Mouse (Mus musculus) embryonic facial prominence, embryonic 11.5 days (tissue): ENCODE results near the gene Malrd1. TPM values are rescaled to one million over a fixed set of nuclear protein-coding genes. Genes with fewer than 3 reads are reported as not detected.

Experiments used
- ATAC-seq: fragments of 200-750 bp; cut with Nextera tagmentation; replicated peaks from 2 replicates; pipeline ENCODE4 v1.8.0; 2017; ENCODE audit warnings: low read depth; ENCODE audit not compliant: insufficient number of reproducible peaks, low FRiP score, low TSS enrichment
- DNase-seq: peaks from one replicate; pipeline ENCODE4 v3.0.0-alpha.2; 2015; ENCODE audit warnings: low spot score
- H3K27ac ChIP-seq: fragments of 300-500 bp; sonication (generic); replicated peaks from 2 replicates; pipeline ENCODE4 v1.5.1; 2014; ENCODE audit warnings: mild to moderate bottlenecking, low read depth, low read length, control low read depth
- H3K27me3 ChIP-seq: fragments of 300-500 bp; sonication (generic); 2 replicates; pipeline ENCODE4 v1.6.1; 2014; ENCODE audit warnings: mild to moderate bottlenecking, low read length, moderate library complexity, mixed read lengths; ENCODE audit not compliant: control insufficient read depth, insufficient read depth
- H3K36me3 ChIP-seq: fragments of 300-500 bp; sonication (generic); replicated peaks from 2 replicates; pipeline ENCODE4 v1.6.1; 2014; ENCODE audit warnings: low read depth, mild to moderate bottlenecking, low read length, moderate library complexity, mixed read lengths; ENCODE audit not compliant: control insufficient read depth, insufficient read depth
- H3K4me1 ChIP-seq: fragments of 300-500 bp; sonication (generic); 2 replicates; pipeline ENCODE4 v1.6.1; 2014; ENCODE audit warnings: low read length, mixed read lengths; ENCODE audit not compliant: control insufficient read depth, insufficient read depth
- H3K4me2 ChIP-seq: fragments of 300-500 bp; sonication (generic); 2 replicates; pipeline ENCODE4 v1.6.1; 2014; ENCODE audit warnings: low read depth, mild to moderate bottlenecking, control low read depth, low read length, moderate library complexity
- H3K4me3 ChIP-seq: fragments of 300-500 bp; sonication (generic); 2 replicates; pipeline ENCODE4 v1.5.1; 2014; ENCODE audit warnings: low read depth, low read length, control low read depth
- H3K9ac ChIP-seq: fragments of 300-500 bp; sonication (generic); replicated peaks from 2 replicates; pipeline ENCODE4 v1.6.1; 2014; ENCODE audit warnings: mild to moderate bottlenecking, control low read depth, low read length
- H3K9me3 ChIP-seq: fragments of 300-500 bp; sonication (generic); replicated peaks from 2 replicates; pipeline ENCODE4 v1.6.1; 2016; ENCODE audit warnings: mild to moderate bottlenecking, low read length, inconsistent platforms, mixed read lengths; ENCODE audit not compliant: control insufficient read depth
- whole genome bisulfite sequencing: fragments of 180-500 bp; shearing (Covaris S2); extraction: QIAGEN DNeasy Blood & Tissue Kit; methylation state at CpG from one replicate; pipeline ENCODE4 v1.1.7; 2014; 5-methylcytosine and 5-hydroxymethylcytosine counted together
- polyA plus RNA-seq: library from polyadenylated mRNA; unstranded; fragments of >200 nt; fragmentation: Nextera tagmentation; extraction: Ambion mirVana; gene quantifications from 2 replicates; pipeline ENCODE4 v1.2.1, GENCODE M21; 2014

Malrd1 gene
- polyA plus RNA-seq, 1 experiment from 2014 or later = 0.03 TPM

- no peak overlapping the region for H3K4me3 ChIP-seq
- ATAC-seq (no peak), DNase-seq (no peak)
- H3K9ac ChIP-seq = no peak overlapping the region
- no peaks in the 10 kb centered on the region for H3K9me3 ChIP-seq
- no peaks in the 10 kb centered on the region for H3K4me1 ChIP-seq
- no peak overlapping the region for H3K27ac ChIP-seq
- no peaks in the 10 kb centered on the region for H3K27me3 ChIP-seq
- H3K36me3 ChIP-seq = no peaks in the 10 kb centered on the region
- H3K4me2 ChIP-seq = no peak overlapping the region
- WGBS = 68% methylated on average over 3 of the region's 3 CpGs
These were observed 722.6 kb downstream of the Malrd1 start for GRCm38 (mm10) chr2:16248861-16249260.

GRCm38 (mm10) chr2:16252274-16252673, 726.0 kb downstream of the Malrd1 start:
- no peak overlapping the region for H3K9ac ChIP-seq
- H3K36me3 ChIP-seq = no peaks in the 10 kb centered on the region
- no peaks in the 10 kb centered on the region for H3K4me1 ChIP-seq
- H3K4me2 ChIP-seq = no peak overlapping the region
- DNase-seq = no peak
- no peaks in the 10 kb centered on the region for H3K27me3 ChIP-seq
- ATAC-seq = no peak
- no peak overlapping the region for H3K4me3 ChIP-seq
- WGBS = 66% methylated on average over 1 of the region's 1 CpGs
- no peaks in the 10 kb centered on the region for H3K9me3 ChIP-seq
- no peak overlapping the region for H3K27ac ChIP-seq
